Comparison of ENCODE assay signal across 27 mouse cellular contexts in the genomic region with DNA sequence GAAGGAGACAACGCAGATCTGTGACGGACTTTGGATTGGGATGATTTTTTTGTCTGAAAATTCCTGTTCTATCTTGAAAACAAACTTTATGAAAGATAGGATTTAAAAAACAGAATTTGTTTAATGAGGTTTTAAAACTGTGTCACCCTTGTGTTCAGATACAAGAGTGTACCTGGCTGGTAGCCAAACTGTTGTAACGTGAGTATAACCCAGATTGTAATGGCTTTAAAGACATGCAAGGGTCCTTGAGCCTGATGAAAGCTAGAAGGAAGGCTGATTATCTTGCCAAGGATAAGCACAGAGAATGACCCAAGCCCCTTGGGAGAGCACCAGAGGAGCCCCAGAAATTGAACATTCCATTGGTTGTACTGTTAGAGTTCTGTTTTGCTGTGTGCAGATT. TPM values are rescaled to one million over a fixed set of nuclear protein-coding genes. Genes with fewer than 3 reads are reported as not detected.
A peak's percentile ranks its signal among the peaks of the same experiment; 100 is the strongest.
DNase-seq lines count a peak whose midpoint lies in the region; ATAC-seq and TF ChIP-seq lines count a peak whose summit lies in the region.
"Had no signal": no experiment of that assay in that cellular context is flagged by ENCODE, and none has a peak within 500 bp of the region (broad histone marks: within the 10 kb centered on the region; RNA-seq: fewer than 3 reads in every experiment).

No protein-coding gene starts in this region.

- H3K4me2 ChIP-seq in lung, embryonic 14.5 days = no peak overlapping the region
- H3K4me2 ChIP-seq: forebrain, embryonic 13.5 days; heart, embryonic 11.5 days; hindbrain, embryonic 12.5 days; intestine, embryonic 15.5 days; liver, embryonic 12.5 days had no signal

- no peak overlapping the region for H3K4me3 ChIP-seq in lung, embryonic 14.5 days (ENCODE audit: low read depth, low read length)
- H3K4me3 ChIP-seq: forebrain, embryonic 13.5 days; hindbrain, embryonic 12.5 days; intestine, embryonic 15.5 days; liver, embryonic 12.5 days had no signal

- no peaks in the 10 kb centered on the region for H3K4me1 ChIP-seq in lung, embryonic 14.5 days (ENCODE audit: insufficient read depth)
- H3K4me1 ChIP-seq: forebrain, embryonic 13.5 days; hindbrain, embryonic 12.5 days; intestine, embryonic 15.5 days had no signal

- 41% methylated on average over 3 of the region's 3 CpGs for WGBS in lung, embryonic 14.5 days

- DNase-seq in adrenal gland, postnatal 10 days = peak; percentile 25
- no peak for DNase-seq in adrenal gland, adult 2 months
- peak; percentile 56 for DNase-seq in lung, embryonic 14.5 days
- no peak for DNase-seq in lung, adult 18-20 months
- DNase-seq in ovary, adult 18-20 months (ENCODE audit: low spot score) = peak; percentile 12
- no peak for DNase-seq in ovary, postnatal 10 days (ENCODE audit: low spot score)
- no peak for DNase-seq in kidney, adult 9 months
- DNase-seq: cerebellum, adult 9-10 months; gastrocnemius, postnatal 10 days; heart, postnatal 36 days; kidney, adult 2 months; kidney, postnatal 10 days; layer of hippocampus, postnatal 36 days; left cerebral cortex, postnatal 4 days; liver, postnatal 0 days; right cerebral cortex, postnatal 4 days; thymus, adult 18-20 months; thymus, postnatal 25 days had no signal

- no peak overlapping the region for H3K9ac ChIP-seq in lung, embryonic 14.5 days
- H3K9ac ChIP-seq: forebrain, embryonic 13.5 days; hindbrain, embryonic 12.5 days; intestine, embryonic 15.5 days; liver, embryonic 12.5 days; liver, postnatal 0 days had no signal

- H3K27me3 ChIP-seq in lung, embryonic 14.5 days (ENCODE audit: insufficient read depth, low read length) = no peaks in the 10 kb centered on the region
- H3K27me3 ChIP-seq: forebrain, embryonic 13.5 days; hindbrain, embryonic 12.5 days; intestine, embryonic 15.5 days; liver, embryonic 12.5 days had no signal

- no peak for TF ChIP-seq CTCF in lung, embryonic 14.5 days (IDR thresholded peaks at IDR 0.05; ENCODE audit: low read depth)

- H3K27ac ChIP-seq in lung, embryonic 14.5 days (ENCODE audit: low read depth) = no peak overlapping the region
- H3K27ac ChIP-seq: forebrain, embryonic 13.5 days; hindbrain, embryonic 12.5 days; hindbrain, postnatal 0 days; intestine, embryonic 15.5 days; liver, embryonic 12.5 days; stomach, postnatal 0 days had no signal

- H3K9me3 ChIP-seq in lung, embryonic 14.5 days (ENCODE audit: low read depth, low read length) = no peaks in the 10 kb centered on the region
- H3K9me3 ChIP-seq: forebrain, embryonic 13.5 days; G1E; hindbrain, embryonic 12.5 days; intestine, embryonic 15.5 days; liver, embryonic 12.5 days had no signal

- H3K36me3 ChIP-seq in lung, embryonic 14.5 days (ENCODE audit: insufficient read depth) = no peaks in the 10 kb centered on the region
- H3K36me3 ChIP-seq: G1E; hindbrain, embryonic 12.5 days; intestine, embryonic 15.5 days; liver, embryonic 12.5 days had no signal

- no peak for ATAC-seq in lung, embryonic 14.5 days (ENCODE audit: insufficient read depth)
- ATAC-seq: forebrain, embryonic 13.5 days; hindbrain, postnatal 0 days; intestine, embryonic 15.5 days; liver, embryonic 12.5 days; liver, postnatal 0 days; midbrain, embryonic 16.5 days had no signal

RNA-seq across cellular contexts. Expression of gene Asns, which starts 48.7 kb away (rescaled TPM):
- 10 to 100 TPM; 75.9 to 78.9 TPM for total RNA-seq in adrenal gland, postnatal 10 days (2021)
- total RNA-seq in adrenal gland, adult 2 months (2021) = 10 to 100 TPM; 51.1 to 80.3 TPM
- 12.3 and 16.8 TPM in 2 replicates for polyA plus RNA-seq in adrenal gland, adult 2 months (2012; rRNA removed)
- polyA plus RNA-seq in lung, embryonic 14.5 days (2014; fragmentation: Nextera tagmentation; extraction: Ambion mirVana) = 68.4 and 68.9 TPM in 2 replicates

Comparison
In these comparisons a context has a peak if more than half of its experiments do, and no peak if none do; other contexts are left out.
1. DNase-seq: peak in adrenal gland, postnatal 10 days (single experiment), lung, embryonic 14.5 days (single experiment) and ovary, adult 18-20 months (single experiment); none in adrenal gland, adult 2 months (single experiment), lung, adult 18-20 months (0 of 2), ovary, postnatal 10 days (single experiment) and kidney, adult 9 months (single experiment).